Mouse (Mus musculus): ENCODE measurements at regions not wholly inside any gene's neighbourhood (a gene's known extent, or its start where the extent isn't known, plus 50 kb on each side); places are given as distances from the start of the nearest gene placed in this dataset.

DNA sequence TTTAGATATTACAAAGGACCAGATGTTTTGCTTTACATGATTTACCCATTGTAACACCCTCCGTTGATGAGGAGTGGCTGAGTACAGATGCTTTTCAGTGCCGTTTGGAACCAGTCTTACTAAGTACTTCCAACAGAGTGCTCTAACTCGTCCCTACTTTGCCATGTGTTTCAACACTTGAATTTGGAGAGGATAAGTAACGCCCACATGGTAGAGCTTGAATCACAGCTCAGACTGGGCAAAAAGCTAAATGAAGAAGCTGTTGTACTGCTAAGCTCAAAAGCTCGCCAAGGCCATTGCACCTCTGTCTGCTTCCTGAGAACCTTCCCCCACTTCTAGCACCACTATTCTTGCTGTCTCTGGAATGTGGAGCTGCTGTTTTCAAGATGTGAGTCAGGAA, 471.1 kb downstream of the Nfib start:
- Histone ChIP-seq H3K4me3 (replicated peaks; ENCODE audit: extremely low read depth, low read depth, low read length) (no peak overlapping the region), H3K4me1 (ENCODE audit: control insufficient read depth, insufficient read depth, low read length) (no peaks in the 10 kb centered on the region)
- no peak for DNase-seq
- WGBS: 57% methylated on average over 5 of the region's 5 CpGs
- no peak for TF ChIP-seq POLR2A (IDR thresholded peaks at IDR 0.05; ENCODE audit: borderline replicate concordance, extremely low read depth, low read depth, low read length)
- TF ChIP-seq CTCF (IDR thresholded peaks at IDR 0.05; ENCODE audit: insufficient read depth, low read length): no peak

DNA sequence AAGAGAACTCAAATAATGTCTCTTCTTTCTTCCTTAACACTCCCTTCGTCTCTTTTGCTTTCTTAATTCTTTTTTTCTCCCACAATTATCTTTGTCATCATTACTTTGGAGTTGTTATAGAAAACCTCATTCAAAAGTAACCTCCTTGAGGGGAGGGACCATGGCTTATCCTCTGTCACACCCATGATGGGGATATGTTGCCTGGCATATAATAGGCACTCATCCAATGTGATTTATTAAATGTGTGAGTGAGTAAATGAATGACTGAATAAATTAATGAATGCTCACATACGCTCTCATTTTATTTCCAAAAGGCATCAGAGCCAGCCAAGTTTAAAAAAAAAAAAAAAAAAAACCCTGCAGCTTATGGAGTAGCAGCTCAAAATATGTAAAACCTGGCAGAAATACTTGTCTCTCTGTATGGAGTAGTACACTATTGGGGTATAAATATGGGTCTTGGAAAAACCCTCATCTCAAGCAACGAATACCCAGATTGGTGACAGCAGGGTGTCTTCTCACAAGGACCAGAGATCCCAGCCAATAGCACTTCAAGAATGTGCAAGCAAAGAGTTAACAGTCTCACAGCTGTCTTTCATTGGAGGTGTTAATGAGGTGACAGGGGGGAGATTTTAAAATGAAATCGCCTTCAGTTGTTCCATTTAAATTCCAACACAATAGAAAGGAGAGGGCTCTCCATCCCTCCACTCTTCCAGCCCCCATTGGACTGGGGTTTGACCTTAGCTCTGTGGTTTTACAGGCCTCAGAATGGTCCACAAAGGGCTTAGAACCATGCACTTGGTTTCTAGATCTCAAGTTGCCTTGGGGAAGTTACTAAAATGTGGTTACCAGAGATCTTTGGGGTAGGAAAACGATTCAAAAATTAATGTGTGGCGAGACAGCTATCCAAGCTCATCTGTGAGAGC, 479.1 kb downstream of the Nfib start:
- no peak for DNase-seq
- 68% methylated on average over 6 of the region's 6 CpGs for WGBS
- no peak overlapping the region for H3K4me3 ChIP-seq (replicated peaks; ENCODE audit: extremely low read depth, low read depth, low read length)
- H3K4me1 ChIP-seq (ENCODE audit: control insufficient read depth, insufficient read depth, low read length): no peaks in the 10 kb centered on the region
- TF ChIP-seq POLR2A (IDR thresholded peaks at IDR 0.05; ENCODE audit: borderline replicate concordance, extremely low read depth, low read depth, low read length) (no peak), CTCF (IDR thresholded peaks at IDR 0.05; ENCODE audit: insufficient read depth, low read length) (no peak)

DNA sequence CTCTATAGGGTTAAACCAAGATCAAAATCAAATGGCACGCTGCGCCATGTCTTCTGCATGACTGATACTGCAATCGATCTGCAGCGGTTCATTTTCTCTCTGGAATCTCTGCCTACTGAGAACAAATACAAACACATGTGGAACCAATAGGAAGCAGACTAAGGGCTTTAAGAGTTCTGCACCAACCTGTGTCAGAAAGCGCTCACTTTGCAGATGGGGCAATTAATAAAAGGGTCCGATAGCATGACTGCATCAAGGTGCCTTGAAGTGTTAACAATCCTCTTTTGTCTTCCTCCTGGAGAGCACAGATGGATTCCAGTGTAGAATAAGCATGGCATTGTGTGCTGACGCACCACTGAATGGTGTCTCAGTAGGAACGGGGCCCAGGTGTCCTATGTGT, 484.8 kb downstream of the Nfib start:
- no peak overlapping the region for H3K4me3 ChIP-seq (replicated peaks; ENCODE audit: extremely low read depth, low read depth, low read length)

DNA sequence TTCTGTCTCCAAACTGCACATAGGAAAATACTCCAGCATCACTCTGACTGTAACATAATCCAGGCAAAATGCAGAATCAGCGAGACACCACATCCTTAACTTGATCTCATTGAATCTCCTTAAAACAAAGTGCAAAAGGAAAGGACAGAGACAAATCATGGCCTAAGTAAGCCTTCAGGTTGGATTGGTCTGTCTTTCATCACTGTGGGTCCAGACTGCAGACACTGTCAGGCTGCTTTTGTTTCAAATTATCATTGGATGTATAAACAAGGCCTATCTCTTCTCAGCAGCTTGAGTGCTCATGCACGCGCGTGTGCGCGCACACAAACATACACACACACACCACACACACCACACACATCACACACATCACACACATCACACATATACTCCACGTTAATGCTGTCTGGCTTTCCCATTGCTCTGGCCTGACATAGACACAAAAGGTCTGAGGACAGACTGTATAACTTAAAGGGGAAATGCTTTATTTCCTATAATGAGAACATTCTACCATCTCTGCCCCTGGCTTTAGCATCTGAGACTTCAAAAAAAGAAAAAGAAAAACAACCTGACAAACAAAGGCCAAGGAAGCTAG, 485.3 kb downstream of the Nfib start:
- no peaks in the 10 kb centered on the region for H3K4me1 ChIP-seq (ENCODE audit: control insufficient read depth, insufficient read depth, low read length)
- H3K4me3 ChIP-seq (replicated peaks; ENCODE audit: extremely low read depth, low read depth, low read length): no peak overlapping the region
- DNase-seq: no peak
- WGBS: 73% methylated on average over 7 of the region's 7 CpGs
- TF ChIP-seq POLR2A (IDR thresholded peaks at IDR 0.05; ENCODE audit: borderline replicate concordance, extremely low read depth, low read depth, low read length) (no peak), CTCF (IDR thresholded peaks at IDR 0.05; ENCODE audit: insufficient read depth, low read length) (no peak)

More for the DNA sequence above, 484.8 kb downstream of the Nfib start:
- WGBS: 88% methylated on average over 8 of the region's 8 CpGs
- H3K4me1 ChIP-seq (ENCODE audit: control insufficient read depth, insufficient read depth, low read length): no peaks in the 10 kb centered on the region
- TF ChIP-seq CTCF (IDR thresholded peaks at IDR 0.05; ENCODE audit: insufficient read depth, low read length): no peak
- TF ChIP-seq POLR2A (IDR thresholded peaks at IDR 0.05; ENCODE audit: borderline replicate concordance, extremely low read depth, low read depth, low read length): no peak
- DNase-seq: no peak

DNA sequence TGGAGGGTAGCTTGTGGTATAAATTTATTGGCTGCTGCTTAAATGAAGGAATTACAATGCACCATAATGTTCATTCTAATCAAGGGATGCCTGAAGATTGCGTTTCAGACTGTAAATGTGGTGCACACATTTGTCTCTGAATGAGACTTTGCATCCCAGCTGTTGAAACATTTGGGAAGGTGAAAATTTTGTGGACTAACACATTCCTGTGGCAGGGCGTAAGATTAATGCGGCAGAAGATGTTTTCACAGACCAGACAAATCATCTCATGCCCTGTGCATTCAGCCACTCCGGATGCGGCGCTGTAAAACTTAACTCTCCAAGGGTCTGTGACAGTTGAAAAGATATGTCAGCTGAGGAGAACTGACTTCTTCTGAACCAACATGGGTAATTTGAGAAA, 486.9 kb downstream of the Nfib start:
- Histone ChIP-seq H3K4me1 (ENCODE audit: control insufficient read depth, insufficient read depth, low read length) (no peaks in the 10 kb centered on the region), H3K4me3 (replicated peaks; ENCODE audit: extremely low read depth, low read depth, low read length) (no peak overlapping the region)
- 94% methylated on average over 6 of the region's 6 CpGs for WGBS
- DNase-seq: no peak
- TF ChIP-seq POLR2A (IDR thresholded peaks at IDR 0.05; ENCODE audit: borderline replicate concordance, extremely low read depth, low read depth, low read length) (no peak), CTCF (IDR thresholded peaks at IDR 0.05; ENCODE audit: insufficient read depth, low read length) (no peak)

DNA sequence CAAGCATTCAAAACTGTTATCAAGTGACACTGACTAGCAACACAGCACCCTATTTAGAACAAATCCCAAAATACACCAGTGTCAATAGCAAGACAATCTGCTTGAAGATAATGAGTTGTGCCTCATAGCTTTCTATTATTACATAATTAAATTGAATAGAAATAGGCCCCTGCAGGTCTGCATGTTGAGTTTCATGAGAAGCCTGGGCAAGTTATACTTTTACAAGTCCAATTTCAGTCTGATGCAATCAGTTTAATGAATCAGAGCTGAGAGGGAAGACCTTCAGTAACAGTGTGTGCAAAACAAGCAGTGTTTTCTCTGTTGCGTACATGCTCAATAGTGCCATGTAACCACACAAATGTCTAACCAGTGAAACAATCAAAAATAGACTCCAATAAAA, 498.5 kb downstream of the Nfib start:
- WGBS: 93% methylated on average over 1 of the region's 1 CpGs
- no peak for TF ChIP-seq POLR2A (IDR thresholded peaks at IDR 0.05; ENCODE audit: borderline replicate concordance, extremely low read depth, low read depth, low read length)
- no peak for TF ChIP-seq CTCF (IDR thresholded peaks at IDR 0.05; ENCODE audit: insufficient read depth, low read length)
- H3K4me3 ChIP-seq (replicated peaks; ENCODE audit: extremely low read depth, low read depth, low read length): no peak overlapping the region
- no peak for DNase-seq
- no peaks in the 10 kb centered on the region for H3K4me1 ChIP-seq (ENCODE audit: control insufficient read depth, insufficient read depth, low read length)

DNA sequence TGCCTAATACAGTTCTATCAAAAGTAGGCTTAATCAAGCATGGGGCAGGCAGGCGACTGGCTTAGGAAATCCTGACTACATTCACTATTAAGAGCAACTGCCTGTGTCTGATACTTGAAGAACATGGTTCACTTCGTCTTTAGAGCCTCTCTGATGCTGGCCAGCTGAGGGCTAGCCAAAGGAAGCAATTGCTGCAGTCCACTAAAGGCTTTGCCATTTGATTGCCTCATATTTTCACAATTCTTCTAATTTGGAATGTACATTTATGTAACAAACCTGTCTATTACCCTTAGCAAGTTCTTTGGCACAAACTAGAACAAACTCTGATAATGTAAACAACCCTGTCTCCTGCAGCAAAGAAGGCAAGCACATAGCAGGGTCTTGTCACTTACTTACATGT, 505.2 kb downstream of the Nfib start:
- no peak for TF ChIP-seq CTCF (IDR thresholded peaks at IDR 0.05; ENCODE audit: insufficient read depth, low read length)
- TF ChIP-seq POLR2A (IDR thresholded peaks at IDR 0.05; ENCODE audit: borderline replicate concordance, extremely low read depth, low read depth, low read length): no peak
- Histone ChIP-seq H3K4me3 (replicated peaks; ENCODE audit: extremely low read depth, low read depth, low read length) (no peak overlapping the region), H3K4me1 (ENCODE audit: control insufficient read depth, insufficient read depth, low read length) (peaks cover 6% of the 10 kb centered on the region)
- WGBS: 39% methylated on average over 2 of the region's 2 CpGs
- DNase-seq: no peak

DNA sequence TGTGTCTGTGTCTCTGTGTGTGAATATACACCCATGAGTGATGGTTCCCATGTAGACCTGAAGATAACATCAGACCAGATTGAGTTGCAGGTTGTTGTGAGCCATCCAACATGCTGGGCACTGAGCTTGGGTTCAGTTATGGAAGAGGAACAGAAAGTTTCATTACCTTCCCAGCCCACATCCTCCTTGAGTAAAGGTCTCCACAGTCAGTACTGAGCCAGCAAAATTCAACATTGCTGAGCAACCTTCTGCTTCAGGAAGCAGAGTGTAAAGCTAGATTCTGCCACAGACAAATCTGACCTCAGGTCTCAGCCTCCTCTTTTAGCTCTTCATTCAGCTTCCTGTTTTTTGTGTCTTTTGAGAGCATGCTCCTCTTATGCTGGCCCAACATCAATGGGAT, 506.4 kb downstream of the Nfib start:
- H3K4me3 ChIP-seq (replicated peaks; ENCODE audit: extremely low read depth, low read depth, low read length): no peak overlapping the region
- TF ChIP-seq POLR2A (IDR thresholded peaks at IDR 0.05; ENCODE audit: borderline replicate concordance, extremely low read depth, low read depth, low read length) (no peak), CTCF (IDR thresholded peaks at IDR 0.05; ENCODE audit: insufficient read depth, low read length) (no peak)
- no peak for DNase-seq
- peaks cover 6% of the 10 kb centered on the region for H3K4me1 ChIP-seq (ENCODE audit: control insufficient read depth, insufficient read depth, low read length)

DNA sequence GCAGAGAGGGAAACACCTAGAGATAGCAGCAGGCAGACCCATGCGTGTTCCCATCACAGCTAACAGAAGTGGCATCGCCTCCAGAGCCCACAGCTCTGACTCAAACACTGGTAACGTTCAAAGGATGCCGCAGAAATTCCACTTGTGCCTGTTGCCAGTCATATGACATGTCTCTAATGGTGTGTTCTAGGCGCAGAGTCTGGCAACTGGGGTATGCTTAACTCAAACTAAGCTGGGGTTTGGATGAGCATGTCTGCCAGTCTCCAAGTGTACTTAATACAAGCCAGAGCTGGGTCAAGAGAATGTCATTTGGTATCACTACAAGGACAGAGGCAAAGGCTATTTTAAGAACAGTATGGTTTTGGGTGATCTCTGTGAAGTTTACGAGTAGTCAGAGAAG, 507.9 kb downstream of the Nfib start:
- no peak overlapping the region for H3K4me3 ChIP-seq (replicated peaks; ENCODE audit: extremely low read depth, low read depth, low read length)
- TF ChIP-seq POLR2A (IDR thresholded peaks at IDR 0.05; ENCODE audit: borderline replicate concordance, extremely low read depth, low read depth, low read length) (no peak), CTCF (IDR thresholded peaks at IDR 0.05; ENCODE audit: insufficient read depth, low read length) (no peak)
- 85% methylated on average over 6 of the region's 6 CpGs for WGBS
- peaks cover 6% of the 10 kb centered on the region for H3K4me1 ChIP-seq (ENCODE audit: control insufficient read depth, insufficient read depth, low read length)
- no peak for DNase-seq
